Mouse (Mus musculus): Measurements from ENCODE around the gene Wwox. TPM values are rescaled to one million over a fixed set of nuclear protein-coding genes. Genes with fewer than 3 reads are reported as not detected.
A peak's percentile ranks its signal among the peaks of the same experiment; 100 is the strongest.

Gene Wwox
- polyA plus RNA-seq, 1 experiment, result 4.7 TPM

GRCm38 (mm10) chr8:114554966-114555365 is 115.5 kb downstream of the Wwox start:
- H3K4me3 ChIP-seq (replicated peaks), result no peak overlapping the region
- H3K36me3 ChIP-seq (replicated peaks; ENCODE audit: low read length), result peaks cover 5% of the 10 kb centered on the region
- TF ChIP-seq FLI1 (IDR thresholded peaks at IDR 0.05; ENCODE audit: low read length), result no peak
- TF ChIP-seq GATA1 (IDR thresholded peaks at IDR 0.05; ENCODE audit: borderline replicate concordance, low read length), result no peak
- peaks cover 49% of the 10 kb centered on the region for H3K9me3 ChIP-seq
- H3K27me3 ChIP-seq (replicated peaks), result no peaks in the 10 kb centered on the region
- H3K4me1 ChIP-seq, result no peaks in the 10 kb centered on the region

GRCm38 (mm10) chr8:114555491-114556202 is 116.2 kb downstream of the Wwox start:
- TF ChIP-seq GATA1 (IDR thresholded peaks at IDR 0.05; ENCODE audit: borderline replicate concordance, low read length) (no peak), FLI1 (IDR thresholded peaks at IDR 0.05; ENCODE audit: low read length) (no peak)
- Histone ChIP-seq H3K27me3 (replicated peaks) (no peaks in the 10 kb centered on the region), H3K36me3 (replicated peaks; ENCODE audit: low read length) (no peaks in the 10 kb centered on the region), H3K4me3 (replicated peaks) (no peak overlapping the region), H3K9me3 (peaks cover 56% of the 10 kb centered on the region), H3K4me1 (no peaks in the 10 kb centered on the region)

- Histone ChIP-seq H3K4me3 (replicated peaks) (peak overlapping the region; percentile 31), H3K9me3 (peaks cover 68% of the 10 kb centered on the region), H3K36me3 (replicated peaks; ENCODE audit: low read length) (no peaks in the 10 kb centered on the region), H3K4me1 (no peaks in the 10 kb centered on the region; the same call in 1 of the 2 replicates), H3K27me3 (replicated peaks) (no peaks in the 10 kb centered on the region)
- TF ChIP-seq GATA1 (IDR thresholded peaks at IDR 0.05; ENCODE audit: borderline replicate concordance, low read length) (no peak), FLI1 (IDR thresholded peaks at IDR 0.05; ENCODE audit: low read length) (no peak)
These were observed 121.7 kb downstream of the Wwox start for GRCm38 (mm10) chr8:114561191-114561590.

- H3K27me3 ChIP-seq (replicated peaks), result no peaks in the 10 kb centered on the region
- TF ChIP-seq GATA1 (IDR thresholded peaks at IDR 0.05; ENCODE audit: borderline replicate concordance, low read length) (no peak), FLI1 (IDR thresholded peaks at IDR 0.05; ENCODE audit: low read length) (no peak)
- no peaks in the 10 kb centered on the region for H3K36me3 ChIP-seq (replicated peaks; ENCODE audit: low read length)
- no peak overlapping the region for H3K4me3 ChIP-seq (replicated peaks)
- no peaks in the 10 kb centered on the region; the same call in 1 of the 2 replicates for H3K4me1 ChIP-seq
- peaks cover 73% of the 10 kb centered on the region for H3K9me3 ChIP-seq
These were observed 123.0 kb downstream of the Wwox start for GRCm38 (mm10) chr8:114562486-114562885.

GRCm38 (mm10) chr8:114563361-114563760 is 123.9 kb downstream of the Wwox start:
- no peak overlapping the region for H3K4me3 ChIP-seq (replicated peaks)
- H3K36me3 ChIP-seq (replicated peaks; ENCODE audit: low read length), result no peaks in the 10 kb centered on the region
- peaks cover 68% of the 10 kb centered on the region for H3K9me3 ChIP-seq
- H3K4me1 ChIP-seq, result no peaks in the 10 kb centered on the region; the same call in 1 of the 2 replicates
- no peaks in the 10 kb centered on the region for H3K27me3 ChIP-seq (replicated peaks)
- TF ChIP-seq FLI1 (IDR thresholded peaks at IDR 0.05; ENCODE audit: low read length), result no peak
- no peak for TF ChIP-seq GATA1 (IDR thresholded peaks at IDR 0.05; ENCODE audit: borderline replicate concordance, low read length)

GRCm38 (mm10) chr8:114564036-114564435 is 124.6 kb downstream of the Wwox start:
- no peaks in the 10 kb centered on the region for H3K27me3 ChIP-seq (replicated peaks)
- H3K9me3 ChIP-seq, result peaks cover 66% of the 10 kb centered on the region
- TF ChIP-seq GATA1 (IDR thresholded peaks at IDR 0.05; ENCODE audit: borderline replicate concordance, low read length) (no peak), FLI1 (IDR thresholded peaks at IDR 0.05; ENCODE audit: low read length) (no peak)
- no peak overlapping the region for H3K4me3 ChIP-seq (replicated peaks)
- H3K36me3 ChIP-seq (replicated peaks; ENCODE audit: low read length), result no peaks in the 10 kb centered on the region
- H3K4me1 ChIP-seq, result no peaks in the 10 kb centered on the region; the same call in 1 of the 2 replicates

- no peak for TF ChIP-seq GATA1 (IDR thresholded peaks at IDR 0.05; ENCODE audit: borderline replicate concordance, low read length)
- no peak for TF ChIP-seq FLI1 (IDR thresholded peaks at IDR 0.05; ENCODE audit: low read length)
- Histone ChIP-seq H3K4me3 (replicated peaks) (no peak overlapping the region), H3K9me3 (peaks cover 40% of the 10 kb centered on the region), H3K4me1 (no peaks in the 10 kb centered on the region), H3K36me3 (replicated peaks; ENCODE audit: low read length) (no peaks in the 10 kb centered on the region), H3K27me3 (replicated peaks) (no peaks in the 10 kb centered on the region)
These were observed 129.2 kb downstream of the Wwox start for GRCm38 (mm10) chr8:114568531-114569166.

- peaks cover 3% of the 10 kb centered on the region for H3K36me3 ChIP-seq (replicated peaks; ENCODE audit: low read length)
- no peak for TF ChIP-seq FLI1 (IDR thresholded peaks at IDR 0.05; ENCODE audit: low read length)
- H3K9me3 ChIP-seq, result peaks cover 31% of the 10 kb centered on the region
- H3K4me3 ChIP-seq (replicated peaks), result no peak overlapping the region
- H3K27me3 ChIP-seq (replicated peaks), result no peaks in the 10 kb centered on the region
- H3K4me1 ChIP-seq, result no peaks in the 10 kb centered on the region
These were observed 133.7 kb downstream of the Wwox start for GRCm38 (mm10) chr8:114573014-114573746.

GRCm38 (mm10) chr8:114573747-114574093 is 134.3 kb downstream of the Wwox start:
- H3K36me3 ChIP-seq (replicated peaks; ENCODE audit: low read length), result peaks cover 5% of the 10 kb centered on the region
- H3K27me3 ChIP-seq (replicated peaks), result no peaks in the 10 kb centered on the region
- H3K9me3 ChIP-seq, result peaks cover 31% of the 10 kb centered on the region
- H3K4me3 ChIP-seq (replicated peaks), result no peak overlapping the region
- TF ChIP-seq GATA1 (IDR thresholded peaks at IDR 0.05; ENCODE audit: borderline replicate concordance, low read length) (no peak), FLI1 (IDR thresholded peaks at IDR 0.05; ENCODE audit: low read length) (no peak)
- H3K4me1 ChIP-seq, result no peaks in the 10 kb centered on the region

GRCm38 (mm10) chr8:114579292-114579691 is 139.8 kb downstream of the Wwox start:
- H3K27me3 ChIP-seq (replicated peaks), result no peaks in the 10 kb centered on the region
- no peak for TF ChIP-seq GATA1 (IDR thresholded peaks at IDR 0.05; ENCODE audit: borderline replicate concordance, low read length)
- no peak for TF ChIP-seq FLI1 (IDR thresholded peaks at IDR 0.05; ENCODE audit: low read length)
- H3K4me3 ChIP-seq (replicated peaks), result peak overlapping the region; percentile 6
- H3K9me3 ChIP-seq, result peaks cover 78% of the 10 kb centered on the region
- peaks cover 8% of the 10 kb centered on the region for H3K36me3 ChIP-seq (replicated peaks; ENCODE audit: low read length)
- no peaks in the 10 kb centered on the region for H3K4me1 ChIP-seq

All from megakaryocyte, embryonic 14.5 days (primary cell).